Mouse (Mus musculus) lung, adult 18-20 months (tissue): ENCODE results near the gene Rin3.
A peak's percentile ranks its signal among the peaks of the same experiment; 100 is the strongest.

Experiments used
- DNase-seq, 2 experiments: peaks; one replicate each; pipeline ENCODE4 v3.0.0; 2022; ENCODE audit warnings: mixed read lengths in 2 of 2

Rin3 gene

GRCm38 (mm10) chr12:102424456-102424855 is 141.6 kb downstream of the Rin3 start:
- no peak for DNase-seq

DNA sequence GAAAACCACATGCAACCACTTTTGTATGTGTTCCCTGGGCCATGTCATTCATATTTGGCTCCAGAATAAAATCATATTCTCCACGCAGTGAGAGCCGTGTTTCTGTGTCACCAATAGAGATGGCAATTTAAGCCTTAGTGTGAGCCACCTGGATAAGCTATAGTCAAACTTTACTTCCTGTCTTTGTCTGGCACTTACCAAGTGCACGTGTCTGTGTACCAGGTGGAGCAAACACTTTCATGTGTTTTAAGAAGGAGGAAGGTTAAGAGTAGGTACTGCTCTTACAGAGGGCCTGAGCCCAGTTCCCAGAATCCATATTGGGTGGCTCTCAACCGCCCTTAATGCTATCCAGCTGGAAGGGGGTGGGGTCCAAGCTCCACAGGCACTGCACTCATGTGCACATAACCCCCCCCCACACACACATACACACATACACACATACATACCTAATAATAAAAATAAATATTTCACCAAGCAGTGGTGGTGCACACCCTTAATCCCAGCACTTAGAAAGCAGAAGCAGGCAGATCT is 142.3 kb downstream of the Rin3 start:
- DNase-seq, result no peak

GRCm38 (mm10) chr12:102426285-102426684 is 143.4 kb downstream of the Rin3 start:
- DNase-seq, result no peak

- DNase-seq, result no peak
Observed at GRCm38 (mm10) chr12:102429656-102430055, 146.8 kb downstream of the Rin3 start.

GRCm38 (mm10) chr12:102430228-102430627 is 147.4 kb downstream of the Rin3 start:
- DNase-seq, result no peak

DNA sequence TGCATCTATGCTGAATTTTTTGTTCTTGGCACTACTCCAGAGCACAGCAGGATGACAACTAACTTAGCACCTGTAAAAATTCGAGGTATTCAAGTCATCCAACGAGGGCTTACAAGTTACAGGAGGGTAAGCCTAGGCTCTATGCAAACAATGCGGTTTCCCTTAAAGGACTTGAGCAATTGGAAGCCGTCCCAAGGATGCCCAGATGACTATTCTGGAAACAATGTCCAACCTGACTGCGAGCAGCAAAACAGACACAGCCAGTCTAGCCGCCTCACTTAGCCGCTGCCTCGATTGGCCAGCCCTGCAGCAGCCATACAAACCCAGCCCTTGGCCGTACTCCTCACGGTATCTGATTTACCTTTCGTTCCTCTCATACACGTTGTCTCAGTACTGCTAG is 149.4 kb downstream of the Rin3 start:
- DNase-seq, result peak; percentile 61 to 65

DNA sequence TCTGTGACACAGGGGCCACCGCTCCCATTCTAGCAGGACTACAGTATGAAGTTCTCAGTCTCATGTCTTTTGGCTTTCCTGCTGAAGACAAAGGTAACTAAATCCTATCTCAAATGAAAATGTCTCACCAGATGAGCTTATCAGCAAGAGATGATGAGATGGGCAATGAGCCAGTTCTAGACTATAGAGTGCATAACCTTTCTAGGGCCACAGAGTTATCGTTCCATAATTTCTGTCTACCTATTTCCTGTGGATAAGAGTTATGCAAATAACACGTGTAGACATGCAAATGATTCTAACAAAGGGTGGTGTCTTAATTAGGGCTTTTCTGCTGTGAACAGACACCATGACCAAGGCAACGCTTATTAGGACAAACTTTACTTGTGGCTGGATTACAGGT is 151.3 kb downstream of the Rin3 start:
- DNase-seq, result no peak

DNA sequence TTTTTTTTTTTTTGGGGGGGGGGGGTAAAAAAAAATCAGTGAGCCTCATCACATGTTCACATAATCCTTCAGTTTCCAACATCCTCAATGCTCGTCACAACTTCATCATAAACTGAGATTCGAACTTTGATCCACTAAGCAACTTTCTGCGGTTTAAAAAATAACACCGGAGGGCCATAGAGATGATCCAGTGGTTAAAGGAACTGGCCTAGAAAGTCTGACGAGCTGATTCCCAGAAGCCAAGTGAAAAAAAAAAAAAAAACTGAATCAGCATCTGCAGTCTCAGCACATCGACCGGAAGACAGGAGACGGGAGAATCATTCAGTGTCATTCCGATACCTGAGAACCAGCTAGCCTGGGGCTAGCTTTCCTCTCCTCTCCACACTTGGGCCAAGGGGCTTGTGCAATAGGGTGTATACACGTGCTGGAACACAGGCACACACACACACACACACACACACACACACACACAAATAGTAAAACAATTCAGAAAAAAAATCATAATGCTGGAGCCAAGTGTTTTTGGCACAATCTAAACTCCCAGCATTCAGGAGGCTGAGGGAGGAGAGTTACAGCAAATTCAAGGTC is 154.2 kb downstream of the Rin3 start:
- DNase-seq, result no peak

- no peak for DNase-seq
Observed at GRCm38 (mm10) chr12:102437952-102438351, 155.1 kb downstream of the Rin3 start.

- no peak for DNase-seq
Observed at GRCm38 (mm10) chr12:102438983-102439631, 156.3 kb downstream of the Rin3 start.

- peak; percentile 99 for DNase-seq
Observed at GRCm38 (mm10) chr12:102439632-102440023, 156.8 kb downstream of the Rin3 start, which contains the start of gene Lgmn. Gene Lgmn, minus strand, starts transcription at chr12:102439813.
